9 mouse cellular contexts compared by ENCODE assay signal in the genomic region with DNA sequence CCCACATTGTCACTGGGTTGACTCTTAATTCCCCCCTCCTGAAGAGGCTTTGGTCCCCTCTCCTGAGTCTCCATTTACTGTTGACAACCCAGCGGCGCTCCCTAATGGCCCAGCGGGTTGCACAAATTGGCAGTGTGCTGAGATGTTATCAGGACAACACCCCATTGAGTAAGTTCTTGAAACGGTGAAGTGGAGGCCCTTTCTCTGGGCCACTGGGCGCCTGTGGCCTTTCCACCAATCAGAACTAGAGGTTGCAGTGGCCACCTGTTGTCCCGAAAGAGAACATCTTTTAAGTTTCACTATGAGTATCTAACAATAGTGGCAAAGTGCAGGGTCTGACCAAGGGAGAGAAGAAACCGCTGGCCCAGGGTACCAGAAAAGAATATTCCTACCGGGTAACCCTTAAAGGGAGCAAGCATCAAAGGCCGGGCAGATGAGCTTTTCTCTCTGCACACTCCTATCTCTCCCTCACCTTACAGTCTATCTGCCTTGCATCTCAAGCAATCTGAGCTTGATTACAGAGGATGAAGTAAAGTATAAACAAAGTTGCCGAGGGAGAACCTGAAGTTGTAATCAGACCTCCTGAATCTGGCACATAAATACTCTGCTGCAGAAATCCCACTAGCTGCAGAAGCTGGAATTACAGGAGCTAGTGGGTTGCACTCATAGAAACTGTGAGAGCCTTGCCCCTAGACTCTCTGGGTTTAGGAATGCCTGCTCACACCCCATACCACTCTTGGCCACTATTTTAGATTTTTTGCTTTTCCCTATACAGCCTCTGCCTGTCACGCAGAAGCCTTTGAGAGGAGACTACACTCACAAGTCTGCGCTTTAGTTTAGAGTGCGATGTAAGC. TPM values are rescaled to one million over a fixed set of nuclear protein-coding genes. Genes with fewer than 3 reads are reported as not detected.
DNase-seq lines count a peak whose midpoint lies in the region.
"Had no signal": no experiment of that assay in that cellular context is flagged by ENCODE, and none has a peak within 500 bp of the region (broad histone marks: within the 10 kb centered on the region; RNA-seq: fewer than 3 reads in every experiment).

No protein-coding gene starts in this region.

- DNase-seq in cerebellum, postnatal 14 days: peak; percentile 27 to 33
- no peak for DNase-seq in cerebellum, adult 11 months
- peak; percentile 42 for DNase-seq in thymus, postnatal 4 days
- no peak for DNase-seq in thymus, postnatal 25 days
- peak; percentile 19 for DNase-seq in kidney, postnatal 10 days
- DNase-seq in retina, embryonic 14.5 days (ENCODE audit: low spot score): peak; percentile 65
- DNase-seq in ovary, adult 18-20 months (ENCODE audit: low spot score): no peak
- DNase-seq in gastrocnemius, adult 18-20 months (ENCODE audit: low spot score): no peak

RNA-seq across cellular contexts. Expression of a gene that starts 1.8 kb away (rescaled TPM):
- not detected for total RNA-seq in gastrocnemius, adult 18-20 months (2021)
- total RNA-seq: common myeloid progenitor, adult 5-6 weeks had no signal

Comparison
In these comparisons a context has a peak if more than half of its experiments do, and no peak if none do; other contexts are left out.
1. DNase-seq: peak in cerebellum, postnatal 14 days (2 of 2), thymus, postnatal 4 days (single experiment), kidney, postnatal 10 days (single experiment) and retina, embryonic 14.5 days (single experiment); none in cerebellum, adult 11 months (single experiment), thymus, postnatal 25 days (single experiment), ovary, adult 18-20 months (single experiment) and gastrocnemius, adult 18-20 months (single experiment).